Mouse (Mus musculus) bone marrow macrophage, adult 2 months (primary cell): ENCODE data around the gene Zeb2.

Experiments used
- CTCF ChIP-seq: IDR thresholded peaks from 2 replicates; pipeline ENCODE4 v1.5.1; 2012; ENCODE audit warnings: low read depth, mild to moderate bottlenecking, low read length, moderate library complexity
- POLR2A ChIP-seq: IDR thresholded peaks from 2 replicates; pipeline ENCODE4 v1.6.1; 2012; ENCODE audit warnings: mild to moderate bottlenecking, low read depth, low read length, borderline replicate concordance

DNA sequence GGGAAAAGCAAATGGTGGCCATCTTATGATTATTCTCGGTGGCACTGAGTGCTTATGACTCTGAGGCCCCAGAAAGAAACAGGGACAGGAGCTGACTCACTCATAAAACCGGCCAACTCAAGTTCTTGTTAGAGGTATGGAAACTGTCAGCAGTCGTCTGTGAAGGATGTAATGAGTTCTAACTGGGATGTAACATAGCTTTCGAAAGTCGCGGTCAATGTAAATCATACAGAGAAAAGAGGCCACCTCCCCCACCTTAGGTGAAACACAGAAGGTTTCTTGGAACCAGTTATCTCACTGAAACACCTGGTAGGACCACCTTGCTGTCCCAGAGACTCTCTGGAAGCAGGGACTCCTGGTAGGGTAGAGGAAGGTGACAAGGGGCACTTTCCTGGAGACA lies 61.3 kb downstream of the Zeb2 start:
- TF ChIP-seq CTCF: no peak
- no peak for TF ChIP-seq POLR2A
